Mouse (Mus musculus) embryonic fibroblast, embryonic 13.5 days (primary cell): ENCODE measurements around the gene Cox4i1. TPM values are rescaled to one million over a fixed set of nuclear protein-coding genes. Genes with fewer than 3 reads are reported as not detected.

Experiments
- H3K27ac ChIP-seq: 2 replicates; pipeline ENCODE4 v1.5.1; 2012; ENCODE audit warnings: low read length, control low read depth, inconsistent platforms; ENCODE audit not compliant: insufficient read depth
- H3K4me1 ChIP-seq: 2 replicates; pipeline ENCODE4 v1.6.1; 2011; ENCODE audit warnings: low read length; ENCODE audit not compliant: control insufficient read depth, insufficient read depth
- H3K4me3 ChIP-seq: 2 replicates; pipeline ENCODE4 v1.5.1; 2011; ENCODE audit warnings: mild to moderate bottlenecking, control low read depth, low read length; ENCODE audit not compliant: insufficient read depth
- CTCF ChIP-seq: IDR thresholded peaks from 2 replicates; pipeline ENCODE4 v1.5.1; 2011; ENCODE audit warnings: mild to moderate bottlenecking, control low read depth, low read length, moderate library complexity, borderline replicate concordance; ENCODE audit not compliant: insufficient read depth
- POLR2A ChIP-seq: IDR thresholded peaks from 2 replicates; pipeline ENCODE4 v1.6.1; 2011; ENCODE audit warnings: low read depth, mild to moderate bottlenecking, control low read depth, low read length, moderate library complexity
- polyA plus RNA-seq: library from polyadenylated mRNA; stranded (reverse); fragments of >200 nt; gene quantifications from 2 replicates; pipeline ENCODE4 v1.2.4, GENCODE M21; 2011; ENCODE audit warnings: low read depth; ENCODE audit not compliant: missing spikeins, insufficient read length

The Cox4i1 gene
- polyA plus RNA-seq, 1 experiment, result 409 TPM

DNA sequence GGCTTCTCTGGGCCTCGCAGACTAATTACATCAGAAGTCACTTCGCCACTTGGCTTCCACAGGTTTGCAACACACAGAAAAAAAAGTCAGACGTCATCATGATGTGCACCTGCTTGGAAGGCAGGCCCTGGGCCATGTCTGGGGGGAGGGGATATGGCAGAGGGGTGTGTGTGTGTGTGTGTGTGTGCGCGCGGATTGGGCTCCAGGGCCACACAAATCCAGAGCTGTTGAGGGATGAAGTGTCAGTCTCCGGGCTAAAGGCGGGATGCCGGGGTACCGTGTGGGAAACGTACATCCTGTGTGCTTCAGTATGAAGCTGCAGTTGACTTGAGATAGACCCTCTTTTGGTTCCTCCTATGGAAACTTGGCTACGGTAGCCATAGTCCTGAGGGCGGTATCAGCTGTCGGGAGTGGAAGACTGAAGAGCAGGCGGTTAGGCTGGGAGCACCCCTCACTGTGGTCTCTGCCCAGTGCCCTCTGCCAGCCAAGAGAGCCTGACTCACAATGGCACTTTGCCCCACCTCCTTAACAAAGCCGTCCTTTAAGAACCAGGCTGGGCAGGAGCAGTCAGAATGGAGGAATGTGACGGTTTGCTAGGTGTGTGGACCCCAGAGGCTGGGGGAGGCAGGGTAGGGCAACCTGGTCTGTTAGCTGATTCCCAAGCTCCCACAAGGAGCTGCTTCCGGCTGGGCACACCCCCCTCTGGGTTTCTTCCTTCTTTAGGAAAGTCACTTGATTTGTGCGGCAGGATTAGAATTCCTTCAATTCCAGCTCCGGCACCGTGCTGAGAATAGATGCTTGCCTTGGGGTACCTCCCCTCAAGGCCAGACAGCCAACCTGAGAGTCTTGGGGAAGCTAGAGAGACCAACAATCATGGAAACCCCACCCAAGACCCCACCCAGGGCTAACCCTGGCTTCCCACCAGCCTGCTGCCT lies 36.3 kb upstream of the Cox4i1 start:
- H3K27ac ChIP-seq, result no peak overlapping the region
- H3K4me1 ChIP-seq, result no peaks in the 10 kb centered on the region
- H3K4me3 ChIP-seq, result no peak overlapping the region
- TF ChIP-seq CTCF (no peak), POLR2A (no peak)

DNA sequence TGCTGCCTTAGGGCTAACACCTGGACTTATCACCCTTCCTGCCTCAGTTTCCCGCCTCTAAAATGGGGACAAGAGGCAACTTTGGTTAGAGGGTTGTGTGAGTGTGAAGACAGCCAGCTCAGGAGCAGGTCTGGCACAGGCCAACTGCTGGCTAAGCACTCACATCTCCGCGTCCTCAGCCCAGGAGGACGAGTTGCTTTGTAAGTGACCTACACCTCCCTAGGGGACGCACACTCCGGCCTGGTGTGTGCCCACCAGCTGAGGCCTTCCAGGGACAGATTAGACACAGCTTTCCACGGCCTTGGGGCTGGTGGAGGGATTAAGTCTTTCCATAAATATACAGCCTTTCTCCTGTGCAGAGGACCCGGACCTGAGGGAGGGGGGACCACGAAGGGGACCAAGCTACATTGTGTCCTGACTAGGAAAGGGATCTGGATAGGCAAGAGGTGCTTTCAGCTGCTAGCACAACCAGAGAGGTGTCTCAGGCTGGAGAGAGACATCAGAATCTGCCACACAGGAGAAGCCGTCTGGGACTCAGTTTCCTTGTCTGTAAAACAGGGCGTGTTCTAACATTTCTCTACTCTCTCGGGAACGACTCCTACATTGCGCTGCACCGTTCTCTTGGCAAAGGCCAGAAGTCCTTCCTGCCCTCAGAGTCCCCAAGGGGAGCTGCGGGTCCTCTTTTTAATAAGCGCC lies 34.9 kb upstream of the Cox4i1 start:
- H3K4me1 ChIP-seq, result no peaks in the 10 kb centered on the region
- H3K27ac ChIP-seq, result no peak overlapping the region
- H3K4me3 ChIP-seq, result no peak overlapping the region
- no peak for TF ChIP-seq CTCF
- TF ChIP-seq POLR2A, result no peak

DNA sequence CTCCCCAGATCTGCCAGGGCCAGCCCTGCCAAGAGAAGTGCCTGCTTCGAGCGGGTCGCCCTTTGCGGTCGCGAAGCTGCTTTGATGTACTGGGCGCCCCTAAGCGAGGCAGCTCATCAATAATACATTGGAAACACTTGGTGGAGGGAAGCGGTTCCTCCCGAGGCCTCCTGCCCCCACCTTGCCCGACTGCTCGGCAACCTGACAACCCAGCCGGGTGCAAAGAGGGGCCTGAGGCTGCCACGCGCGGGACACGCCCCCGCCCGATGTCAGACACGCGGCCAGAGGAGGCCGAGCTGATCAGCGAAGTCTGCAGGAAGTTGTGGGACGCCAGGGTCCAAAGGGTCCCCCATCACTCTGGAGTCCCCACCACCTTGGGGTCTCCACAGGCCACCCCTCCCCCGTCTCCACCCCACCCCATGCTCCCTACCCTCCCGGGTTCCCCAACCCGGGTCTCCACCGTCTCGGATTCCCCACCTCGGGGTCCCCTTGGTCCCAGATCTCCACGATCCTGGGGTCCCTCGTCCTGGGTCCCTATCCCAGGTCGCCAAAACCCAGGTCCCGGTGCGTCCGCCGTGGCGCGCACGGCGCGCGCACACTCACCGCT lies 34.3 kb upstream of the Cox4i1 start:
- no peak overlapping the region for H3K27ac ChIP-seq
- H3K4me1 ChIP-seq, result no peaks in the 10 kb centered on the region

DNA sequence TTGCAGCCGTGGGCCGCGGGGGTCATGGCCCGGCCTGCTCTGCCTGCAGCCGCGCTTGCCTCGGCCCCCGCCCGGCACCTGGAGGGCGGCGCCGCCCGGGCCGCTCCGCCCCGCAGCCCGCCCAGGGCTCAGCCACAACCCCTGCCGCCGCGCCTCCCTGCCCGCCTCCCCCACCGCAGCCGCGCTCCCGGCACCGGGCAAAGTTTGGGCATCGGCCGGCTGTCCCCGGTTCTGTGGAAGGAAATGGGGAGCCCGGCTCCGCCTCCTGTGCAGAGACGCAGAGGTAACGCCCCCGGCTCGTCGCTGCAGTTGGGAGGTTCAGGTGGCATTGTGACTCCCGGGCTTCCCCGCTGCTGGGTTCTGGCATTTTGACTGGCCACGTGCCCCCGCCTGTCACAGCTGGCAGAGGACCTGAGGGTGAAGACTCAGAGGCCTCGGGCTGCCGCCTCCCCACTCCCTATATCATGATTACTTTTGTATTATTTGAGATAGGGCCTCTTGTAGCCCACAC lies 33.6 kb upstream of the Cox4i1 start:
- TF ChIP-seq POLR2A (no peak), CTCF (no peak)
- peak overlapping the region; percentile 38 for H3K4me3 ChIP-seq
- H3K27ac ChIP-seq, result no peak overlapping the region
- no peaks in the 10 kb centered on the region for H3K4me1 ChIP-seq

More for the DNA sequence above, 34.3 kb upstream of the Cox4i1 start:
- peak overlapping the region; percentile 24; the same call in 1 of the 2 replicates for H3K4me3 ChIP-seq
- TF ChIP-seq POLR2A, result no peak
- no peak for TF ChIP-seq CTCF

DNA sequence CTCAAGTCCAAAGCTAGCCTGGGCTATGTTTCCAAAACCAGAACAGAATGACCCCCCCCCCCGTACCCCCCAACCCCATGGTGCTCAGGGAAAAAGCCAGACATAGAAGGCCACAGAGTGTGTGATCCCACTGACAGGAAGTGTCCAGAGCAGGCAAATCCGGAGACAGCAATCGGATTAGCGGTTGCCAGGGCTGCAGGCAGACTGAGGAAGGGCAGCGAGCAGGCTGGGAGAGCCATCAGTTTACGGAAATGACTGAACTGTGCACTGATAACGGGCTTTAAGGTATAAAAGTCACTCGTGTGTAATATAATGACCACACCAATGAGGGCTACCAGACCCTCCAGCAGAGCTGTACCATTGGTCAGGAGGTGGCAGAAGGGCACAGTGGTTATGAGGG lies 26.8 kb upstream of the Cox4i1 start:
- Histone ChIP-seq H3K4me1 (no peaks in the 10 kb centered on the region), H3K4me3 (no peak overlapping the region), H3K27ac (no peak overlapping the region)
- no peak for TF ChIP-seq CTCF
- no peak for TF ChIP-seq POLR2A

DNA sequence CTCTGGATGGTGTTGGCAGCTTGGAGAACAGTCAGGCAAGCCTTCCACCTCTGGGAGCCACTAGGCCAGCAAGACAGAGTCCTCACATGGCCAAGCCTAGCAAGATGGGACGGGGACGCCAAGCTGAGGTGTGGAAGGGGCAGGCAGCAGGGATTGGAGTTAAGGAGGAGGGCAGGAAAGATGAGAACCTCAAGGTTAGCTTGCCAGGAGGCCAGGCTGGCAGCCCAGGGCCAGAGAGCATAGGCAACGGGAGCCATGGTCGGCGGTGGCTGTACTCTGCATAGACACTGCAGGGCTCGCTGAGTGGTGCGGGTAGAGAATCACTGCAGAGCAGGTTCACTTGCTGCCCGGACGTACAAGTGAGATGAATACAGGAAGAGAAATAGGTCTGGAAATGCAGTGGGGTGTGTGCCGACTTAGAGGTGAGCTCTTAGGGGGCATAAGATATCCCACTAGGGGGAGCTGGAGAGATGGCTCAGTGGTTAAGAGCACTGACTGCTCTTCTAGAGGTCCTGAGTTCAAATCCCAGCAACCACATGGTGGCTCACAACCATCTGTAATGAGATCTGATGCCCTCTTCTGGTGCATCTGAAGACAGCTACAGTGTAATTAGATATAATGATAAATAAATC lies 25.9 kb upstream of the Cox4i1 start:
- H3K4me3 ChIP-seq, result no peak overlapping the region
- no peak for TF ChIP-seq CTCF
- no peaks in the 10 kb centered on the region for H3K4me1 ChIP-seq
- no peak overlapping the region for H3K27ac ChIP-seq

DNA sequence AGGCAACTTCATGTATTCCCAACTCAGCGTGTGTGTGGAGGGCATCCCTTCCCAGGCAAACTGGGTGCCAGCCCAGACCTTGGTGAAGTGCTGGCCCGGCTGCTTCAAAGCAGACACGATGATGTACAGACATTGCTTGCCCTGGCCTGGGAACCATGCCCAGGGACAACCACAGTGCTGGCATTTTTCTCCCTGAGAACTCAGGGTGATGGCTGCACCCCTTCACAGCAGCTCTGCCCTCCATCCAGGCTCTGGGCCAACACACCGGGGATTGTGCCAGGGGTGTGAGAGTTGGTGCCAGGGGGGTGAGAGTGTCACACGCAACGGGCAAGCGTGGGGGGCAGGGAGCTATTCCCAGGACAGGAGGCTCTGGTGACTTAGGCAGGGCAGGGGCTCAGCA lies 23.4 kb upstream of the Cox4i1 start:
- TF ChIP-seq POLR2A (no peak), CTCF (no peak)
- no peaks in the 10 kb centered on the region for H3K4me1 ChIP-seq
- no peak overlapping the region for H3K27ac ChIP-seq
- H3K4me3 ChIP-seq, result no peak overlapping the region

DNA sequence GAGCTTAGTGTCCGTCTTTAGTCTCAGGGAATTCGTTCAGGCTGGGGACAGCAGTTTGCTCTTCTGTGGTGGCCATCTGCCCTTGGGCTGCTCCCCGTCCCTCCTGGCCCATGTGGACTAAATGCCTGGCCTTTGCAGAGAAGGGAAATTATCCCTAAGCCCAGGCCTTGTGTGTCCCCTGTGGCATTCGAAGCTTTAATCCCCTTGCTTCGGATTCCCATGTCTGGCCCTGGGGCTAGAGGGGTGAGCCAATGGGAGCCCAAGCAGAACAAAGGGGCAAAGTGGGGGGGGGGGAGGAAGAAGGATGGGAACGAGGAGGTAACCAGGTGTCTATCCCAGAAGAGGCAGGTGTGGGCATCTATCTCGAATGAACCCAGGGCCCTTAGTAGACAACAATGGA lies 20.5 kb upstream of the Cox4i1 start, which contains the start of gene 1190005I06Rik:
1190005I06Rik (minus strand) TSS at position 101 of the 400 bp plus-strand sequence.
- Histone ChIP-seq H3K27ac (no peak within 1 kb of the TSS), H3K4me3 (no peak within 1 kb of the TSS), H3K4me1 (no peaks in the 10 kb centered on the region)
- TF ChIP-seq CTCF (no peak), POLR2A (no peak)
